Mouse (Mus musculus) liver, embryonic 15.5 days (tissue): ENCODE results near the gene Odc1. TPM values are rescaled to one million over a fixed set of nuclear protein-coding genes. Genes with fewer than 3 reads are reported as not detected.
A peak's percentile ranks its signal among the peaks of the same experiment; 100 is the strongest.
"Not testable (repeated sequence)": the region's sequence is repeated elsewhere in the genome, so short reads cannot be mapped to it uniquely, and the experiment has no call there.

Experiments
- ATAC-seq: fragments of 200-750 bp; cut with Nextera tagmentation; 2 replicates; pipeline ENCODE4 v1.8.0; 2017; ENCODE audit warnings: moderate number of reproducible peaks, mild to moderate bottlenecking, moderate library complexity; ENCODE audit not compliant: insufficient read depth
- H3K27ac ChIP-seq: fragments of 300-500 bp; sonication (generic); replicated peaks from 2 replicates; pipeline ENCODE4 v1.5.1; 2015; ENCODE audit warnings: mild to moderate bottlenecking, inconsistent platforms
- H3K27me3 ChIP-seq: fragments of 300-500 bp; sonication (generic); 2 replicates; pipeline ENCODE4 v1.6.1; 2015; ENCODE audit warnings: mild to moderate bottlenecking, inconsistent platforms
- H3K36me3 ChIP-seq: fragments of 300-500 bp; sonication (generic); replicated peaks from 2 replicates; pipeline ENCODE4 v1.6.1; 2015; ENCODE audit warnings: moderate library complexity, mild to moderate bottlenecking, inconsistent platforms
- H3K4me1 ChIP-seq: fragments of 300-500 bp; sonication (generic); replicated peaks from 2 replicates; pipeline ENCODE4 v1.6.1; 2015; ENCODE audit warnings: inconsistent platforms
- H3K4me2 ChIP-seq: fragments of 300-500 bp; sonication (generic); 2 replicates; pipeline ENCODE4 v1.6.1; 2015; ENCODE audit warnings: moderate library complexity, mild to moderate bottlenecking, inconsistent platforms
- H3K4me3 ChIP-seq: fragments of 300-500 bp; sonication (generic); replicated peaks from 2 replicates; pipeline ENCODE4 v1.5.1; 2015; ENCODE audit warnings: mild to moderate bottlenecking, inconsistent platforms
- H3K9ac ChIP-seq: fragments of 300-500 bp; sonication (generic); 2 replicates; pipeline ENCODE4 v1.6.1; 2015; ENCODE audit warnings: moderate library complexity, mild to moderate bottlenecking, inconsistent platforms
- H3K9me3 ChIP-seq: fragments of 300-500 bp; sonication (generic); replicated peaks from 2 replicates; pipeline ENCODE4 v1.6.1; 2016; ENCODE audit warnings: inconsistent platforms
- WGBS: fragments of 180-500 bp; shearing (Covaris S2); methylation state at CpG from one replicate; pipeline ENCODE4 v1.1.7; 2015; ENCODE audit warnings: mixed read lengths; ENCODE audit not compliant: insufficient replicate concordance; 5-methylcytosine and 5-hydroxymethylcytosine counted together
- polyA plus RNA-seq: library from polyadenylated mRNA; unstranded; fragments of >200 nt; fragmentation: Nextera tagmentation; extraction: Ambion mirVana; gene quantifications from 2 replicates; pipeline ENCODE4 v1.2.1, GENCODE M21; 2015

The Odc1 gene
- polyA plus RNA-seq, 1 experiment from 2014 or later = 404 TPM

GRCm38 (mm10) chr12:17529726-17530125 lies 14.9 kb upstream of the Odc1 start:
- no peaks in the 10 kb centered on the region for H3K27me3 ChIP-seq
- H3K4me1 ChIP-seq = peaks cover 40% of the 10 kb centered on the region
- H3K27ac ChIP-seq = peak overlapping the region; percentile 8; the same call in 1 of the 2 replicates
- H3K4me3 ChIP-seq = no peak overlapping the region
- ATAC-seq = peak; percentile 9; the same call in 1 of the 2 replicates
- 37% methylated on average over 6 of the region's 6 CpGs for WGBS
- peak overlapping the region; percentile 8; the same call in 1 of the 2 replicates for H3K4me2 ChIP-seq
- no peak overlapping the region for H3K9ac ChIP-seq
- no peaks in the 10 kb centered on the region for H3K36me3 ChIP-seq
- H3K9me3 ChIP-seq = no peaks in the 10 kb centered on the region

- WGBS = 51% methylated on average over 4 of the region's 4 CpGs
- ATAC-seq = 0 out of 2 replicates have a peak, but pooled peaks have one; percentile 10
- Histone ChIP-seq H3K36me3 (no peaks in the 10 kb centered on the region), H3K4me3 (no peak overlapping the region), H3K9me3 (no peaks in the 10 kb centered on the region), H3K27me3 (no peaks in the 10 kb centered on the region), H3K4me1 (peaks cover 49% of the 10 kb centered on the region), H3K4me2 (no peak overlapping the region), H3K27ac (0 out of 2 replicates have a peak overlapping the region, but pooled peaks have one; percentile 8), H3K9ac (no peak overlapping the region)
These were observed 13.8 kb upstream of the Odc1 start for GRCm38 (mm10) chr12:17530825-17531224.

- no peaks in the 10 kb centered on the region for H3K9me3 ChIP-seq
- H3K27ac ChIP-seq = peak overlapping the region; percentile 97
- no peaks in the 10 kb centered on the region for H3K36me3 ChIP-seq
- no peak for ATAC-seq
- H3K4me2 ChIP-seq = no peak overlapping the region
- H3K4me1 ChIP-seq = peaks cover 67% of the 10 kb centered on the region
- WGBS = 71% methylated on average over 3 of the region's 3 CpGs
- no peaks in the 10 kb centered on the region for H3K27me3 ChIP-seq
- H3K9ac ChIP-seq = no peak overlapping the region
- no peak overlapping the region for H3K4me3 ChIP-seq
These were observed 8.4 kb upstream of the Odc1 start for GRCm38 (mm10) chr12:17536222-17536621.

- H3K27ac ChIP-seq = peak overlapping the region; percentile 97
- peak overlapping the region; percentile 75 for H3K4me2 ChIP-seq
- 0 out of 2 replicates have a peak, but pooled peaks have one; percentile 5 for ATAC-seq
- H3K9ac ChIP-seq = peak overlapping the region; percentile 28; the same call in 1 of the 2 replicates
- H3K36me3 ChIP-seq = no peaks in the 10 kb centered on the region
- 70% methylated on average over 3 of the region's 3 CpGs for WGBS
- H3K4me1 ChIP-seq = peaks cover 75% of the 10 kb centered on the region
- no peaks in the 10 kb centered on the region for H3K27me3 ChIP-seq
- no peak overlapping the region for H3K4me3 ChIP-seq
- H3K9me3 ChIP-seq = no peaks in the 10 kb centered on the region
These were observed 7.4 kb upstream of the Odc1 start for GRCm38 (mm10) chr12:17537147-17537546.

- Histone ChIP-seq H3K4me3 (peak overlapping the region; percentile 54), H3K27me3 (no peaks in the 10 kb centered on the region), H3K4me2 (peak overlapping the region; percentile 75), H3K9me3 (no peaks in the 10 kb centered on the region), H3K4me1 (peaks cover 84% of the 10 kb centered on the region), H3K9ac (peak overlapping the region; percentile 62), H3K36me3 (no peaks in the 10 kb centered on the region), H3K27ac (peak overlapping the region; percentile 97)
- peak; percentile 94 for ATAC-seq
- 28% methylated on average over 3 of the region's 3 CpGs for WGBS
These were observed 6.5 kb upstream of the Odc1 start for GRCm38 (mm10) chr12:17538087-17538486.

- Histone ChIP-seq H3K36me3 (no peaks in the 10 kb centered on the region), H3K4me2 (peak overlapping the region; percentile 75), H3K27ac (peak overlapping the region; percentile 97), H3K27me3 (no peaks in the 10 kb centered on the region), H3K9ac (peak overlapping the region; percentile 62), H3K4me1 (peaks cover 91% of the 10 kb centered on the region), H3K4me3 (peak overlapping the region; percentile 54), H3K9me3 (no peaks in the 10 kb centered on the region)
- WGBS = 21% methylated on average over 6 of the region's 6 CpGs
- ATAC-seq = peak; percentile 58
These were observed 5.6 kb upstream of the Odc1 start for GRCm38 (mm10) chr12:17539041-17539440.

- peaks cover 87% of the 10 kb centered on the region for H3K4me1 ChIP-seq
- H3K9ac ChIP-seq = peak overlapping the region; percentile 62
- no peaks in the 10 kb centered on the region for H3K9me3 ChIP-seq
- WGBS = 45% methylated on average over 6 of the region's 6 CpGs
- H3K4me2 ChIP-seq = peak overlapping the region; percentile 75
- ATAC-seq = no peak
- no peaks in the 10 kb centered on the region for H3K27me3 ChIP-seq
- peak overlapping the region; percentile 97 for H3K27ac ChIP-seq
- peak overlapping the region; percentile 54 for H3K4me3 ChIP-seq
- no peaks in the 10 kb centered on the region for H3K36me3 ChIP-seq
These were observed 4.5 kb upstream of the Odc1 start for GRCm38 (mm10) chr12:17540040-17540552.

GRCm38 (mm10) chr12:17545107-17545571 lies 545 bp downstream of the Odc1 start:
- no peaks in the 10 kb centered on the region for H3K9me3 ChIP-seq
- peaks cover 37% of the 10 kb centered on the region for H3K36me3 ChIP-seq
- no peaks in the 10 kb centered on the region for H3K27me3 ChIP-seq
- peak; percentile 42 for ATAC-seq
- peak overlapping the region; percentile 90 for H3K27ac ChIP-seq
- peaks cover 66% of the 10 kb centered on the region for H3K4me1 ChIP-seq
- H3K4me2 ChIP-seq = peak overlapping the region; percentile 62
- peak overlapping the region; percentile 99 for H3K9ac ChIP-seq
- WGBS = under 1% methylated on average over 40 of the region's 40 CpGs
- peak overlapping the region; percentile 100 for H3K4me3 ChIP-seq

GRCm38 (mm10) chr12:17545884-17546283 lies 1.3 kb downstream of the Odc1 start:
- peak overlapping the region; percentile 90 for H3K27ac ChIP-seq
- H3K9me3 ChIP-seq = no peaks in the 10 kb centered on the region
- ATAC-seq = no peak
- 3% methylated on average over 8 of the region's 8 CpGs for WGBS
- peak overlapping the region; percentile 99 for H3K9ac ChIP-seq
- H3K4me3 ChIP-seq = peak overlapping the region; percentile 100
- H3K36me3 ChIP-seq = peaks cover 42% of the 10 kb centered on the region
- peaks cover 59% of the 10 kb centered on the region for H3K4me1 ChIP-seq
- no peaks in the 10 kb centered on the region for H3K27me3 ChIP-seq
- peak overlapping the region; percentile 62 for H3K4me2 ChIP-seq

- H3K9me3 ChIP-seq, H3K27me3 ChIP-seq, ATAC-seq: not testable (repeated sequence)
- 0 out of 2 replicates have a peak overlapping the region, but pooled peaks have one; percentile 99 for H3K9ac ChIP-seq
- peaks cover 57% of the 10 kb centered on the region for H3K4me1 ChIP-seq
- 94% methylated on average over 9 of the region's 9 CpGs for WGBS
- peak overlapping the region; percentile 100 for H3K4me3 ChIP-seq
- H3K27ac ChIP-seq = peak overlapping the region; percentile 48
- peak overlapping the region; percentile 62 for H3K4me2 ChIP-seq
- H3K36me3 ChIP-seq = peaks cover 59% of the 10 kb centered on the region
These were observed 3.0 kb downstream of the Odc1 start for GRCm38 (mm10) chr12:17547552-17547951.

GRCm38 (mm10) chr12:17548505-17548904 lies 3.9 kb downstream of the Odc1 start:
- H3K9me3 ChIP-seq = no peaks in the 10 kb centered on the region
- 78% methylated on average over 5 of the region's 5 CpGs for WGBS
- no peak overlapping the region for H3K27ac ChIP-seq
- no peaks in the 10 kb centered on the region for H3K27me3 ChIP-seq
- H3K36me3 ChIP-seq = peaks cover 63% of the 10 kb centered on the region
- peaks cover 57% of the 10 kb centered on the region for H3K4me1 ChIP-seq
- H3K9ac ChIP-seq = no peak overlapping the region
- H3K4me3 ChIP-seq = 0 out of 2 replicates have a peak overlapping the region, but pooled peaks have one; percentile 1
- no peak for ATAC-seq
- H3K4me2 ChIP-seq = no peak overlapping the region
